Mouse (Mus musculus) midbrain, embryonic 13.5 days (tissue): ENCODE results near the gene Dusp6. TPM values are rescaled to one million over a fixed set of nuclear protein-coding genes. Genes with fewer than 3 reads are reported as not detected.

Experiments used
- ATAC-seq: fragments of 200-750 bp; cut with Nextera tagmentation; 2 replicates; pipeline ENCODE4 v1.8.0; 2017; ENCODE audit warnings: mild to moderate bottlenecking, moderate TSS enrichment, moderate library complexity
- H3K27ac ChIP-seq: fragments of 300-500 bp; sonication (generic); 2 replicates; pipeline ENCODE4 v1.5.1; 2015; ENCODE audit warnings: inconsistent platforms, mild to moderate bottlenecking, moderate library complexity
- H3K27me3 ChIP-seq: fragments of 300-500 bp; sonication (generic); 2 replicates; pipeline ENCODE4 v1.6.1; 2015; ENCODE audit warnings: mild to moderate bottlenecking, inconsistent platforms
- H3K36me3 ChIP-seq: fragments of 300-500 bp; sonication (generic); 2 replicates; pipeline ENCODE4 v1.6.1; 2015; ENCODE audit warnings: mild to moderate bottlenecking, inconsistent platforms
- H3K4me1 ChIP-seq: fragments of 300-500 bp; sonication (generic); replicated peaks from 2 replicates; pipeline ENCODE4 v1.6.1; 2015; ENCODE audit warnings: inconsistent platforms
- H3K4me2 ChIP-seq: fragments of 300-500 bp; sonication (generic); replicated peaks from 2 replicates; pipeline ENCODE4 v1.6.1; 2015; ENCODE audit warnings: moderate library complexity, mild to moderate bottlenecking, inconsistent platforms
- H3K4me3 ChIP-seq: fragments of 300-500 bp; sonication (generic); replicated peaks from 2 replicates; pipeline ENCODE4 v1.5.1; 2015; ENCODE audit warnings: mild to moderate bottlenecking, inconsistent platforms
- H3K9ac ChIP-seq: fragments of 300-500 bp; sonication (generic); replicated peaks from 2 replicates; pipeline ENCODE4 v1.6.1; 2015; ENCODE audit warnings: mild to moderate bottlenecking, inconsistent platforms
- H3K9me3 ChIP-seq: fragments of 300-500 bp; sonication (generic); 2 replicates; pipeline ENCODE4 v1.6.1; 2016; ENCODE audit warnings: mild to moderate bottlenecking, inconsistent platforms
- WGBS: fragments of 180-500 bp; shearing (Covaris S2); methylation state at CpG from one replicate; pipeline ENCODE4 v1.1.7; 2015; 5-methylcytosine and 5-hydroxymethylcytosine counted together
- polyA plus RNA-seq: library from polyadenylated mRNA; unstranded; fragments of >200 nt; fragmentation: Nextera tagmentation; extraction: Ambion mirVana; gene quantifications from 2 replicates; pipeline ENCODE4 v1.2.1, GENCODE M21; 2015

Dusp6 gene
- polyA plus RNA-seq, 1 experiment from 2014 or later = 21.8 TPM

- no peaks in the 10 kb centered on the region for H3K27me3 ChIP-seq
- 78% methylated on average over 7 of the region's 7 CpGs for WGBS
Measured at GRCm38 (mm10) chr10:99286213-99286612, 23.2 kb downstream of the Dusp6 start.

GRCm38 (mm10) chr10:99286787-99287186 is 23.8 kb downstream of the Dusp6 start:
- Histone ChIP-seq H3K27me3 (no peaks in the 10 kb centered on the region), H3K4me1 (peaks cover 5% of the 10 kb centered on the region; the same call in 1 of the 2 replicates), H3K9me3 (no peaks in the 10 kb centered on the region), H3K9ac (no peak overlapping the region), H3K4me2 (peak overlapping the region; percentile 31), H3K36me3 (no peaks in the 10 kb centered on the region), H3K4me3 (no peak overlapping the region), H3K27ac (no peak overlapping the region)
- 8% methylated on average over 17 of the region's 17 CpGs for WGBS
- no peak for ATAC-seq

More at GRCm38 (mm10) chr10:99286213-99286612, 23.2 kb downstream of the Dusp6 start:
- no peak overlapping the region for H3K27ac ChIP-seq
- no peak overlapping the region for H3K4me3 ChIP-seq
- no peaks in the 10 kb centered on the region for H3K9me3 ChIP-seq
- no peaks in the 10 kb centered on the region for H3K36me3 ChIP-seq
- H3K4me2 ChIP-seq = no peak overlapping the region
- no peak for ATAC-seq
- no peak overlapping the region for H3K9ac ChIP-seq
- peaks cover 5% of the 10 kb centered on the region; the same call in 1 of the 2 replicates for H3K4me1 ChIP-seq

DNA sequence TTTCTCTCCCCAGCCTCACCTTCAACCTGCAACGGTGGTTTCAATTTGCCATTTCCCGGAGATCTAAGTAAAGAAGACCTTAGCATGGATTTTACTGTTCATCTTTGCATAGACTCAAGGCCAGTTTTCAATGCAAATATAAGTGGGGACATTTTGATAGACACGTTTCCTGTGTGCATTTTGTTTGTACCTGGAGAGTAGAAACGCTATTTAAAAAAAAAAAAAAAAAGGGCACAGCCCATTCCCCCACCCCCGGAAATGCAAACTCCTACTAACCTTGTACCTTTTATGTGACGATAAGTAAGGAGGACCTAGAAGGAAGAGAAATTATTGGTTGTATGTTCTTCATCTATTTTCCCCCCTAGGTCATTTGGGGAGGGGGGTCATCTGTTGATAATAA is 24.2 kb downstream of the Dusp6 start:
- Histone ChIP-seq H3K36me3 (no peaks in the 10 kb centered on the region), H3K9me3 (no peaks in the 10 kb centered on the region), H3K27ac (no peak overlapping the region), H3K27me3 (no peaks in the 10 kb centered on the region), H3K9ac (no peak overlapping the region), H3K4me2 (peak overlapping the region; percentile 31), H3K4me3 (no peak overlapping the region), H3K4me1 (peaks cover 5% of the 10 kb centered on the region; the same call in 1 of the 2 replicates)
- no peak for ATAC-seq
- WGBS = 59% methylated on average over 6 of the region's 6 CpGs

DNA sequence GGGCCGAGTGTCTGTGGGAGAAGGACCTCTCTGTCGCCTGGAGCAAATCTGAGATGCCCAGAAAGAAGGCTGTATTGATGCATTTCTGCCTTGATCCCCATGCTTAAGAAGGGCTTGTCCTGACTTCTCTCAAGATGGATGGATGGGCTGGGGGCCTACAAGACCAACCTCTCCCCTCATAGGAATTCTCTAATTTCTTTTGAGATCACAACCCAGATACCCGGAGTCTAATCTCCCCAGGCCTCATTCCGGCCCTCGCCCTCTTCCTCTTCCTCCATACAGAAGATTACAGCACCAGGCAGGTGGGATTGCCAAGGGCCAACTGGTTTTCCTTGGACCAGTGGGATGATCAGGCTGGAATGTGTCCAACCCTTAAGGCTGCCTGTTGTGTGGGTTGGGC is 26.1 kb downstream of the Dusp6 start:
- WGBS = 92% methylated on average over 5 of the region's 5 CpGs
- Histone ChIP-seq H3K27me3 (no peaks in the 10 kb centered on the region), H3K9me3 (no peaks in the 10 kb centered on the region), H3K27ac (no peak overlapping the region), H3K4me2 (no peak overlapping the region), H3K36me3 (no peaks in the 10 kb centered on the region), H3K4me3 (no peak overlapping the region), H3K9ac (no peak overlapping the region), H3K4me1 (peaks cover 5% of the 10 kb centered on the region; the same call in 1 of the 2 replicates)
- ATAC-seq = no peak

DNA sequence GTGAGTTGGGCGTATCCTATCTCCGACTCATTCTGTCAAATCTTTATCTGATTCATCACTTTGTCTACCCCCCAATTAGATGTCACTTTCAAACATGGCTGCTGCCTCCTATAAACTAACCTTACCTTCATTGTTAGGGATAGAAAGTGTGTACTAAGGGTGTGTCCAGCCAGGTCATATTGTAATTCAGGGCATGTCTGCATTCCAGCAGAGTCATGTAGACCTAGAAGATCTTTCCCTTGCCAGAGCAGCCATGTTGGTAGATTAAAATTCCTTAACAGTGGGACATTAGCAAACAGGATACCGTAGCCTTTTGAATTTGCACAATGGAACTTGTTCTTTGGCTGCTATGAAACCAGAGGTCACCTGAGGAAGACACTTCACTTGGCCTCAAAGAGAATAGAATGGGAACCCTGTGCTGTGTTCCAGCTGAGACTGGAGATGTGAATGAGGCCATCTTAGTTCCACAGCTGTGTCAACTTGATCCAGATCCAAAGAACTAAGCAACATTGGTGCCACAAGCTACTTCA is 30.1 kb downstream of the Dusp6 start:
- Histone ChIP-seq H3K9me3 (no peaks in the 10 kb centered on the region), H3K27ac (no peak overlapping the region), H3K27me3 (no peaks in the 10 kb centered on the region), H3K36me3 (no peaks in the 10 kb centered on the region), H3K4me2 (no peak overlapping the region), H3K4me1 (no peaks in the 10 kb centered on the region), H3K4me3 (no peak overlapping the region), H3K9ac (no peak overlapping the region)
- no peak for ATAC-seq
- WGBS = 83% methylated on average over 3 of the region's 3 CpGs

DNA sequence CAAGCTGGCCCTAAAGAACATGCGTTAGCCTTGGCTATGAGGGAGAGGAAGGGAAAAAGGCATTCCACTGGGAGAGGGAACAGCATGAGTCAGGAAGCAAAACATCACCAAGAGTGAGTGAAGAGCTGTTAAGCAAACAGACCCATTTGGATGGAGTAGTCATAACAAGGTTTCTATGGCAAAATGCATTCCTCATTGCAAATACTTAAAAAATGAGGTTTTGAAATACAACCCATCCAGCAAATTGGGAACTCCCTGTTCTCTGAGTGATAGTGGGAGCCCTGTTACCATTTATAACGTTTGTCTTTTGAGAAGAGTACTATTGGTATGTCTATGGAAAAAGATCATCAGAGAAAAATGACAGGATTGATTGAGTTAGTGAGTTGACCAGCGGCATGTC is 34.7 kb downstream of the Dusp6 start:
- no peaks in the 10 kb centered on the region for H3K36me3 ChIP-seq
- WGBS = 76% methylated on average over 3 of the region's 3 CpGs
- no peaks in the 10 kb centered on the region for H3K9me3 ChIP-seq
- no peak for ATAC-seq
- no peak overlapping the region for H3K27ac ChIP-seq
- H3K27me3 ChIP-seq = 0 out of 2 replicates have a peak, but pooled peaks cover 6% of the 10 kb centered on the region
- peaks cover 14% of the 10 kb centered on the region for H3K4me1 ChIP-seq
- H3K9ac ChIP-seq = no peak overlapping the region
- H3K4me3 ChIP-seq = no peak overlapping the region
- no peak overlapping the region for H3K4me2 ChIP-seq

GRCm38 (mm10) chr10:99298328-99299295 is 35.6 kb downstream of the Dusp6 start:
- H3K9ac ChIP-seq = no peak overlapping the region
- peaks cover 14% of the 10 kb centered on the region for H3K4me1 ChIP-seq
- peak overlapping the region; percentile 36 for H3K4me2 ChIP-seq
- no peaks in the 10 kb centered on the region for H3K36me3 ChIP-seq
- no peaks in the 10 kb centered on the region for H3K9me3 ChIP-seq
- H3K4me3 ChIP-seq = no peak overlapping the region
- peak; percentile 63 for ATAC-seq
- WGBS = 11% methylated on average over 18 of the region's 18 CpGs
- H3K27ac ChIP-seq = no peak overlapping the region
- 0 out of 2 replicates have a peak, but pooled peaks cover 6% of the 10 kb centered on the region for H3K27me3 ChIP-seq

GRCm38 (mm10) chr10:99299303-99299702 is 36.3 kb downstream of the Dusp6 start:
- WGBS = 11% methylated on average over 9 of the region's 9 CpGs
- no peak overlapping the region for H3K27ac ChIP-seq

GRCm38 (mm10) chr10:99302051-99302450 is 39.0 kb downstream of the Dusp6 start:
- ATAC-seq = no peak
- 89% methylated on average over 4 of the region's 4 CpGs for WGBS
- no peaks in the 10 kb centered on the region for H3K36me3 ChIP-seq
- no peak overlapping the region for H3K9ac ChIP-seq
- H3K4me2 ChIP-seq = no peak overlapping the region
- H3K4me1 ChIP-seq = peaks cover 14% of the 10 kb centered on the region
- no peaks in the 10 kb centered on the region for H3K9me3 ChIP-seq
- no peak overlapping the region for H3K27ac ChIP-seq
- no peak overlapping the region for H3K4me3 ChIP-seq
- 0 out of 2 replicates have a peak, but pooled peaks cover 6% of the 10 kb centered on the region for H3K27me3 ChIP-seq

More at GRCm38 (mm10) chr10:99299303-99299702, 36.3 kb downstream of the Dusp6 start:
- Histone ChIP-seq H3K27me3 (0 out of 2 replicates have a peak, but pooled peaks cover 6% of the 10 kb centered on the region), H3K4me1 (peaks cover 14% of the 10 kb centered on the region), H3K4me3 (no peak overlapping the region), H3K36me3 (no peaks in the 10 kb centered on the region), H3K4me2 (peak overlapping the region; percentile 36), H3K9ac (no peak overlapping the region), H3K9me3 (no peaks in the 10 kb centered on the region)
- ATAC-seq = no peak

DNA sequence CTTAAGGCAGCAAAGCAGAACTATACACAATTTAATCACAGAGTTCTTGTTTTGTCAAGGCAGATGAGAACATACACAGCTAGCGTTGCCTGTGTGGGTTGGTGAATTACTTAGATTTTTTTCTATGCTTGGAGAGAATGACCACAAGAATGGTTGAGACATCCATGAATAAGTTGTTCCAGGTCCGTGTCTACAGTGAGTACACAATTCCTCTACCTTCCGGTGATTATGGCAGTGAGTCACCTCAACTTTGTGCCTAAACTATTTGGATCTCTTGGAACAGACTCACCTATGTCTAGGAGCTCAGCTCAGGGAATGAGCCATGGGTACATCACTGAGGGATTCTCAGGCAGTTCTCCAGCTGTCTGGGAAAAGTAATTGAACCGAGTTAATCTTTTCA is 45.8 kb downstream of the Dusp6 start:
- H3K4me2 ChIP-seq = no peak overlapping the region
- H3K9ac ChIP-seq = no peak overlapping the region
- no peaks in the 10 kb centered on the region for H3K27me3 ChIP-seq
- 93% methylated on average over 4 of the region's 4 CpGs for WGBS
- H3K4me1 ChIP-seq = no peaks in the 10 kb centered on the region
- no peaks in the 10 kb centered on the region for H3K9me3 ChIP-seq
- no peak overlapping the region for H3K27ac ChIP-seq
- no peak overlapping the region for H3K4me3 ChIP-seq
- no peaks in the 10 kb centered on the region for H3K36me3 ChIP-seq
- ATAC-seq = no peak

- H3K9me3 ChIP-seq = no peaks in the 10 kb centered on the region
- H3K4me2 ChIP-seq = no peak overlapping the region
- WGBS = 89% methylated on average over 9 of the region's 9 CpGs
- no peaks in the 10 kb centered on the region for H3K27me3 ChIP-seq
- no peaks in the 10 kb centered on the region for H3K4me1 ChIP-seq
- H3K4me3 ChIP-seq = no peak overlapping the region
- no peak overlapping the region for H3K27ac ChIP-seq
- H3K9ac ChIP-seq = no peak overlapping the region
- H3K36me3 ChIP-seq = no peaks in the 10 kb centered on the region
- no peak for ATAC-seq
Measured at GRCm38 (mm10) chr10:99309617-99310016, 46.6 kb downstream of the Dusp6 start.

DNA sequence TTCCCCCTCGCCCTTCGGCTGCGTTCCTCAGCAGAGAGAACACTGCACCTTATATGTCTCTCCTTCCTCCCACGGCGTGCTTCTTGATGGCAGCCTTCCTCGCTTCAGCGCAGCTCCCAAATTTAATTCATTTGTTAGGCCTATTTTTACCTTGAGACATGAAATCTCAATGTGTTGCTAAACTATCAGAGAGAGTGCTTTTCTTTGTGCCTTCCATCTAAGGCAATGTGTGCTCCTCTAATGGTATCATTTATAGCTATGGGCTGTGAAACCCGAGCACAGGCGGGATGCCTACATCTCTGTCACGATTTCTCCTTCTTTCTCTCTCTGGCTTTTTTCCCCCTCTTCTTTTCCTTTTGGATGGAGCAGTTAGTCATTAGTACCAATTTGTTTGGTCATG is 47.2 kb downstream of the Dusp6 start:
- 84% methylated on average over 10 of the region's 10 CpGs for WGBS
- no peak for ATAC-seq
- no peaks in the 10 kb centered on the region for H3K4me1 ChIP-seq

More for the DNA sequence above, 47.2 kb downstream of the Dusp6 start:
- no peak overlapping the region for H3K9ac ChIP-seq
- no peak overlapping the region for H3K4me2 ChIP-seq
- no peak overlapping the region for H3K27ac ChIP-seq
- no peak overlapping the region for H3K4me3 ChIP-seq
- no peaks in the 10 kb centered on the region for H3K36me3 ChIP-seq
- no peaks in the 10 kb centered on the region for H3K9me3 ChIP-seq
- no peaks in the 10 kb centered on the region for H3K27me3 ChIP-seq
